In genomic region chr1:74662253-74662865, GRCm38 (mm10) we compare ENCODE assay signal across 8 mouse cellular contexts. TPM values are rescaled to one million over a fixed set of nuclear protein-coding genes. Genes with fewer than 3 reads are reported as not detected.
DNase-seq lines count a peak whose midpoint lies in the region; ATAC-seq lines count a peak whose summit lies in the region.

No protein-coding gene starts in this region.

- WGBS in lung, embryonic 15.5 days, result 2% methylated on average over 13 of the region's 13 CpGs
- 4% methylated on average over 13 of the region's 13 CpGs for WGBS in hindbrain, embryonic 10.5 days
- WGBS in midbrain, embryonic 12.5 days, result 2% methylated on average over 13 of the region's 13 CpGs

- no peaks in the 10 kb centered on the region for H3K9me3 ChIP-seq in lung, embryonic 15.5 days
- H3K9me3 ChIP-seq in hindbrain, embryonic 10.5 days, result no peaks in the 10 kb centered on the region
- H3K9me3 ChIP-seq in midbrain, embryonic 12.5 days, result no peaks in the 10 kb centered on the region

- H3K27me3 ChIP-seq in lung, embryonic 15.5 days, result no peaks in the 10 kb centered on the region
- H3K27me3 ChIP-seq in hindbrain, embryonic 10.5 days (ENCODE audit: insufficient read depth, poor library complexity, severe bottlenecking), result no peaks in the 10 kb centered on the region
- H3K27me3 ChIP-seq in midbrain, embryonic 12.5 days, result no peaks in the 10 kb centered on the region

- peaks cover 12% of the 10 kb centered on the region; the same call in 1 of the 2 replicates for H3K4me1 ChIP-seq in lung, embryonic 15.5 days
- peaks cover 13% of the 10 kb centered on the region for H3K4me1 ChIP-seq in hindbrain, embryonic 10.5 days (replicated peaks)
- H3K4me1 ChIP-seq in midbrain, embryonic 12.5 days, result peaks cover 16% of the 10 kb centered on the region

- H3K9ac ChIP-seq in lung, embryonic 15.5 days, result peak overlapping the region; percentile 84
- peak overlapping the region; percentile 75 for H3K9ac ChIP-seq in midbrain, embryonic 12.5 days (replicated peaks)

- peak overlapping the region; percentile 61 for H3K4me2 ChIP-seq in lung, embryonic 15.5 days
- H3K4me2 ChIP-seq in midbrain, embryonic 12.5 days (replicated peaks), result peak overlapping the region; percentile 70

- no peak for DNase-seq in lung, postnatal 36 days
- DNase-seq in c-Kit-positive CD71-positive TER-119-positive erythroid progenitor cells, embryonic 14.5 days (ENCODE audit: low spot score), result peak; percentile 32
- no peak for DNase-seq in hindbrain, embryonic 10.5 days (ENCODE audit: low spot score)
- DNase-seq in frontal cortex, postnatal 36 days (ENCODE audit: low spot score in 2 of 2), result no peak
- DNase-seq in urinary bladder, postnatal 4 days (ENCODE audit: low spot score in 2 of 2), result no peak

- no peak for ATAC-seq in lung, embryonic 15.5 days (ENCODE audit: borderline replicate concordance, extremely low read depth, low FRiP score, low TSS enrichment)
- ATAC-seq in midbrain, embryonic 12.5 days (ENCODE audit: low FRiP score, low read depth), result no peak
- ATAC-seq in cerebellum, adult (ENCODE audit: insufficient number of reproducible peaks, low FRiP score, low TSS enrichment), result no peak

- peak overlapping the region; percentile 86 for H3K27ac ChIP-seq in lung, embryonic 15.5 days
- H3K27ac ChIP-seq in hindbrain, embryonic 10.5 days, result peak overlapping the region; percentile 95
- peak overlapping the region; percentile 83 for H3K27ac ChIP-seq in midbrain, embryonic 12.5 days (replicated peaks)

- peak overlapping the region; percentile 90 for H3K4me3 ChIP-seq in lung, embryonic 15.5 days
- peak overlapping the region; percentile 72 for H3K4me3 ChIP-seq in hindbrain, embryonic 10.5 days
- H3K4me3 ChIP-seq in midbrain, embryonic 12.5 days, result peak overlapping the region; percentile 68

- no peaks in the 10 kb centered on the region for H3K36me3 ChIP-seq in lung, embryonic 15.5 days
- H3K36me3 ChIP-seq in hindbrain, embryonic 10.5 days, result peaks cover 40% of the 10 kb centered on the region
- no peaks in the 10 kb centered on the region; the same call in 1 of the 2 replicates for H3K36me3 ChIP-seq in midbrain, embryonic 12.5 days

RNA-seq across cellular contexts. Expression of gene Ttll4, which starts 0.8 kb away (rescaled TPM):
- polyA plus RNA-seq in lung, embryonic 15.5 days (2015; fragmentation: Nextera tagmentation; extraction: Ambion mirVana), result 15.9 and 16.5 TPM in 2 replicates
- 35.7 and 48.5 TPM in 2 replicates for polyA plus RNA-seq in hindbrain, embryonic 10.5 days (2016; fragmentation: Nextera tagmentation; extraction: Ambion mirVana)
- 43.7 and 51.9 TPM in 2 replicates for polyA plus RNA-seq in midbrain, embryonic 12.5 days (2016; fragmentation: Nextera tagmentation; extraction: Ambion mirVana)

RNA-seq across cellular contexts. Expression of gene Cyp27a1, which starts 51.0 kb away (rescaled TPM):
- 3.0 TPM in 2 replicates for polyA plus RNA-seq in lung, embryonic 15.5 days (2015; fragmentation: Nextera tagmentation; extraction: Ambion mirVana)
- polyA plus RNA-seq in hindbrain, embryonic 10.5 days (2016; fragmentation: Nextera tagmentation; extraction: Ambion mirVana), result 7.4 and 8.4 TPM in 2 replicates
- polyA plus RNA-seq in midbrain, embryonic 12.5 days (2016; fragmentation: Nextera tagmentation; extraction: Ambion mirVana), result 4.2 and 5.8 TPM in 2 replicates
